Mouse (Mus musculus): ENCODE results near the gene Efcab8.

DNA sequence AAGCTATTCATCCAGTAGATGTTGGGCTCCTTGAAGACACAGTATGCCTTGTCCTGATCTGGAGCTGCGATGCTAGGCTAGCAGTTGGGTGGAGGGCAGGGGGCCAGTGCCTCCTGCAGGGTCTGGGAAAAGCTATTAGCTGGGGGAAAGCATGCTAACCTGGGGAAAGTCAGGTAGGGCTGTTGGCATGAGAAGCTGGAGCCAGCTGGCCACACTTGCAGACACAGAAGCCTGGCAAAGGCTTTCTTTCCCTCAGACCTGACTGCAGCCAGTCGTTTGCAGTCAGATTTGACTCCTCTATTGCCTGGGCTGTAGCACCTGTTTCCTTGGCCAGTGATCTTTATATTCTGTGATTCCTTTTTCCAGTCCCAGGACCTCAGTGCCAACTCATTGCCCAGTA is 79.8 kb downstream of the Efcab8 start:
- TF ChIP-seq CTCF (IDR thresholded peaks at IDR 0.05; ENCODE audit: extremely low read depth, insufficient read length, insufficient replicate concordance, low read depth, low read length) = no peak
- TF ChIP-seq POLR2A (IDR thresholded peaks at IDR 0.05; ENCODE audit: low read depth, low read length) = no peak

All from small intestine, adult 2 months (tissue).